Mouse (Mus musculus) hindbrain, embryonic 13.5 days (tissue): ENCODE measurements around the gene Gm20388. TPM values are rescaled to one million over a fixed set of nuclear protein-coding genes. Genes with fewer than 3 reads are reported as not detected.

Source experiments
- ATAC-seq: fragments of 200-750 bp; cut with Nextera tagmentation; 2 replicates; pipeline ENCODE4 v1.8.0; 2017; ENCODE audit warnings: moderate TSS enrichment; ENCODE audit not compliant: low FRiP score
- H3K27ac ChIP-seq: fragments of 300-500 bp; sonication (generic); 2 replicates; pipeline ENCODE4 v1.5.1; 2015; ENCODE audit warnings: inconsistent platforms, mild to moderate bottlenecking, moderate library complexity
- H3K27me3 ChIP-seq: fragments of 300-500 bp; sonication (generic); 2 replicates; pipeline ENCODE4 v1.6.1; 2015; ENCODE audit warnings: mild to moderate bottlenecking, inconsistent platforms
- H3K36me3 ChIP-seq: fragments of 300-500 bp; sonication (generic); 2 replicates; pipeline ENCODE4 v1.6.1; 2015; ENCODE audit warnings: mild to moderate bottlenecking, inconsistent platforms
- H3K4me1 ChIP-seq: fragments of 300-500 bp; sonication (generic); replicated peaks from 2 replicates; pipeline ENCODE4 v1.6.1; 2015; ENCODE audit warnings: inconsistent platforms
- H3K4me2 ChIP-seq: fragments of 300-500 bp; sonication (generic); 2 replicates; pipeline ENCODE4 v1.6.1; 2015; ENCODE audit warnings: inconsistent platforms, mild to moderate bottlenecking, moderate library complexity
- H3K4me3 ChIP-seq: fragments of 300-500 bp; sonication (generic); 2 replicates; pipeline ENCODE4 v1.5.1; 2015; ENCODE audit warnings: mild to moderate bottlenecking, inconsistent platforms
- H3K9ac ChIP-seq: fragments of 300-500 bp; sonication (generic); 2 replicates; pipeline ENCODE4 v1.6.1; 2015; ENCODE audit warnings: mild to moderate bottlenecking, inconsistent platforms
- H3K9me3 ChIP-seq: fragments of 300-500 bp; sonication (generic); 2 replicates; pipeline ENCODE4 v1.6.1; 2016; ENCODE audit warnings: inconsistent platforms
- WGBS: fragments of 180-500 bp; shearing (Covaris S2); methylation state at CpG from one replicate; pipeline ENCODE4 v1.1.7; 2015; 5-methylcytosine and 5-hydroxymethylcytosine counted together
- polyA plus RNA-seq: library from polyadenylated mRNA; unstranded; fragments of >200 nt; fragmentation: Nextera tagmentation; extraction: Ambion mirVana; gene quantifications from 2 replicates; pipeline ENCODE4 v1.2.1, GENCODE M21; 2015

Gm20388 gene
- polyA plus RNA-seq, 1 experiment from 2014 or later: 1.9 TPM

GRCm38 (mm10) chr8:120832022-120832421 lies 921.4 kb downstream of the Gm20388 start:
- 20% methylated on average over 13 of the region's 14 CpGs for WGBS
- peaks cover 14% of the 10 kb centered on the region for H3K4me1 ChIP-seq
- no peak overlapping the region for H3K4me2 ChIP-seq
- H3K4me3 ChIP-seq: no peak overlapping the region
- peak; percentile 32; the same call in 1 of the 2 replicates for ATAC-seq
- no peaks in the 10 kb centered on the region for H3K36me3 ChIP-seq
- H3K9ac ChIP-seq: no peak overlapping the region
- H3K9me3 ChIP-seq: no peaks in the 10 kb centered on the region
- 0 out of 2 replicates have a peak overlapping the region, but pooled peaks have one; percentile 8 for H3K27ac ChIP-seq
- peaks cover 57% of the 10 kb centered on the region; the same call in 1 of the 2 replicates for H3K27me3 ChIP-seq

- H3K27me3 ChIP-seq: peaks cover 50% of the 10 kb centered on the region; the same call in 1 of the 2 replicates
- H3K4me1 ChIP-seq: peaks cover 14% of the 10 kb centered on the region
- WGBS: 28% methylated on average over 4 of the region's 4 CpGs
- H3K36me3 ChIP-seq: no peaks in the 10 kb centered on the region
- H3K27ac ChIP-seq: no peak overlapping the region
- no peak overlapping the region for H3K4me3 ChIP-seq
- no peak overlapping the region for H3K4me2 ChIP-seq
- no peak for ATAC-seq
- H3K9ac ChIP-seq: no peak overlapping the region
- H3K9me3 ChIP-seq: no peaks in the 10 kb centered on the region
Measured at GRCm38 (mm10) chr8:120833196-120833595, 922.6 kb downstream of the Gm20388 start.

- Histone ChIP-seq H3K27me3 (peaks cover 28% of the 10 kb centered on the region; the same call in 1 of the 2 replicates), H3K4me3 (no peak overlapping the region), H3K9me3 (no peaks in the 10 kb centered on the region), H3K27ac (no peak overlapping the region), H3K36me3 (no peaks in the 10 kb centered on the region), H3K4me2 (no peak overlapping the region), H3K9ac (no peak overlapping the region), H3K4me1 (no peaks in the 10 kb centered on the region)
- 82% methylated on average over 14 of the region's 14 CpGs for WGBS
- no peak for ATAC-seq
Measured at GRCm38 (mm10) chr8:120839031-120839430, 928.4 kb downstream of the Gm20388 start.

GRCm38 (mm10) chr8:120843084-120843483 lies 932.4 kb downstream of the Gm20388 start:
- Histone ChIP-seq H3K9ac (no peak overlapping the region), H3K4me3 (no peak overlapping the region), H3K9me3 (no peaks in the 10 kb centered on the region), H3K36me3 (no peaks in the 10 kb centered on the region), H3K4me1 (peaks cover 13% of the 10 kb centered on the region), H3K27me3 (peaks cover 16% of the 10 kb centered on the region), H3K27ac (no peak overlapping the region), H3K4me2 (no peak overlapping the region)
- no peak for ATAC-seq
- WGBS: 72% methylated on average over 7 of the region's 7 CpGs

- Histone ChIP-seq H3K27me3 (peaks cover 16% of the 10 kb centered on the region), H3K4me3 (no peak overlapping the region), H3K4me1 (peaks cover 17% of the 10 kb centered on the region), H3K9ac (no peak overlapping the region), H3K36me3 (no peaks in the 10 kb centered on the region), H3K27ac (no peak overlapping the region), H3K4me2 (no peak overlapping the region), H3K9me3 (no peaks in the 10 kb centered on the region)
- 73% methylated on average over 5 of the region's 5 CpGs for WGBS
- ATAC-seq: no peak
Measured at GRCm38 (mm10) chr8:120846018-120846417, 935.4 kb downstream of the Gm20388 start.

GRCm38 (mm10) chr8:120847279-120847678 lies 936.6 kb downstream of the Gm20388 start:
- Histone ChIP-seq H3K4me1 (peaks cover 17% of the 10 kb centered on the region), H3K9ac (no peak overlapping the region), H3K27me3 (peaks cover 16% of the 10 kb centered on the region), H3K27ac (0 out of 2 replicates have a peak overlapping the region, but pooled peaks have one; percentile 30), H3K36me3 (no peaks in the 10 kb centered on the region), H3K4me3 (no peak overlapping the region), H3K4me2 (no peak overlapping the region), H3K9me3 (no peaks in the 10 kb centered on the region)
- WGBS: 17% methylated on average over 4 of the region's 4 CpGs
- no peak for ATAC-seq

- Histone ChIP-seq H3K27ac (no peak overlapping the region), H3K4me2 (no peak overlapping the region; the same call in 1 of the 2 replicates), H3K9ac (no peak overlapping the region; the same call in 1 of the 2 replicates), H3K36me3 (no peaks in the 10 kb centered on the region), H3K4me1 (peaks cover 17% of the 10 kb centered on the region), H3K27me3 (peaks cover 16% of the 10 kb centered on the region), H3K4me3 (no peak overlapping the region), H3K9me3 (no peaks in the 10 kb centered on the region)
- WGBS: 15% methylated on average over 13 of the region's 14 CpGs
- no peak for ATAC-seq
Measured at GRCm38 (mm10) chr8:120847735-120848134, 937.1 kb downstream of the Gm20388 start.

- Histone ChIP-seq H3K4me3 (no peak overlapping the region), H3K4me1 (peaks cover 17% of the 10 kb centered on the region), H3K27ac (no peak overlapping the region), H3K9me3 (no peaks in the 10 kb centered on the region), H3K36me3 (no peaks in the 10 kb centered on the region), H3K4me2 (no peak overlapping the region), H3K9ac (no peak overlapping the region), H3K27me3 (peaks cover 14% of the 10 kb centered on the region)
- ATAC-seq: no peak
- WGBS: 74% methylated on average over 4 of the region's 4 CpGs
Measured at GRCm38 (mm10) chr8:120848434-120848833, 937.8 kb downstream of the Gm20388 start.

GRCm38 (mm10) chr8:120851411-120851810 lies 940.8 kb downstream of the Gm20388 start:
- Histone ChIP-seq H3K27ac (no peak overlapping the region), H3K9me3 (no peaks in the 10 kb centered on the region), H3K9ac (no peak overlapping the region), H3K27me3 (0 out of 2 replicates have a peak, but pooled peaks cover 3% of the 10 kb centered on the region), H3K4me1 (peaks cover 17% of the 10 kb centered on the region), H3K4me3 (no peak overlapping the region), H3K36me3 (no peaks in the 10 kb centered on the region), H3K4me2 (no peak overlapping the region)
- WGBS: 88% methylated on average over 12 of the region's 12 CpGs
- no peak for ATAC-seq

GRCm38 (mm10) chr8:120859881-120860280 lies 949.2 kb downstream of the Gm20388 start:
- no peak for ATAC-seq
- Histone ChIP-seq H3K9me3 (no peaks in the 10 kb centered on the region), H3K27ac (no peak overlapping the region), H3K27me3 (peaks cover 14% of the 10 kb centered on the region), H3K4me3 (no peak overlapping the region), H3K9ac (no peak overlapping the region), H3K36me3 (no peaks in the 10 kb centered on the region), H3K4me1 (no peaks in the 10 kb centered on the region), H3K4me2 (no peak overlapping the region)
- WGBS: 85% methylated on average over 14 of the region's 14 CpGs

GRCm38 (mm10) chr8:120860423-120861126 lies 949.9 kb downstream of the Gm20388 start:
- Histone ChIP-seq H3K9me3 (no peaks in the 10 kb centered on the region), H3K36me3 (no peaks in the 10 kb centered on the region), H3K4me1 (no peaks in the 10 kb centered on the region), H3K27ac (no peak overlapping the region), H3K9ac (no peak overlapping the region), H3K4me2 (no peak overlapping the region), H3K4me3 (no peak overlapping the region), H3K27me3 (peaks cover 14% of the 10 kb centered on the region)
- 66% methylated on average over 24 of the region's 24 CpGs for WGBS
- ATAC-seq: no peak

- Histone ChIP-seq H3K4me3 (no peak overlapping the region), H3K27ac (no peak overlapping the region), H3K36me3 (no peaks in the 10 kb centered on the region), H3K4me2 (no peak overlapping the region), H3K27me3 (peaks cover 9% of the 10 kb centered on the region; the same call in 1 of the 2 replicates), H3K9ac (no peak overlapping the region), H3K9me3 (no peaks in the 10 kb centered on the region), H3K4me1 (no peaks in the 10 kb centered on the region)
- WGBS: 87% methylated on average over 4 of the region's 4 CpGs
- no peak for ATAC-seq
Measured at GRCm38 (mm10) chr8:120863683-120864082, 953.0 kb downstream of the Gm20388 start.

GRCm38 (mm10) chr8:120867386-120867785 lies 956.7 kb downstream of the Gm20388 start:
- Histone ChIP-seq H3K4me1 (no peaks in the 10 kb centered on the region), H3K36me3 (no peaks in the 10 kb centered on the region), H3K4me3 (no peak overlapping the region), H3K4me2 (no peak overlapping the region), H3K9ac (no peak overlapping the region), H3K9me3 (0 out of 2 replicates have a peak, but pooled peaks cover 4% of the 10 kb centered on the region), H3K27me3 (peaks cover 3% of the 10 kb centered on the region; the same call in 1 of the 2 replicates), H3K27ac (no peak overlapping the region)
- WGBS: 67% methylated on average over 6 of the region's 6 CpGs
- no peak for ATAC-seq
